Mouse (Mus musculus) small intestine, adult 2 months (tissue): ENCODE measurements around the gene Ugt1a6b.

Experiments
- CTCF ChIP-seq: fragments of 200-500 bp; IDR thresholded peaks from 2 replicates; pipeline ENCODE4 v1.5.1; 2012; ENCODE audit warnings: low read depth, mild to moderate bottlenecking, control low read depth, inconsistent platforms, low read length, moderate library complexity, mixed read lengths; ENCODE audit not compliant: insufficient replicate concordance, insufficient read length; ENCODE audit errors: extremely low read depth
- POLR2A ChIP-seq: fragments of 200-500 bp; IDR thresholded peaks from 2 replicates; pipeline ENCODE4 v1.6.1; 2012; ENCODE audit warnings: low read depth, mild to moderate bottlenecking, control low read depth, inconsistent platforms, low read length, moderate library complexity

GRCm38 (mm10) chr1:88253106-88253505, 150.1 kb downstream of the Ugt1a6b start:
- TF ChIP-seq CTCF (no peak), POLR2A (no peak)
